Comparison of ENCODE assay signal across 11 mouse cellular contexts in the genomic region with DNA sequence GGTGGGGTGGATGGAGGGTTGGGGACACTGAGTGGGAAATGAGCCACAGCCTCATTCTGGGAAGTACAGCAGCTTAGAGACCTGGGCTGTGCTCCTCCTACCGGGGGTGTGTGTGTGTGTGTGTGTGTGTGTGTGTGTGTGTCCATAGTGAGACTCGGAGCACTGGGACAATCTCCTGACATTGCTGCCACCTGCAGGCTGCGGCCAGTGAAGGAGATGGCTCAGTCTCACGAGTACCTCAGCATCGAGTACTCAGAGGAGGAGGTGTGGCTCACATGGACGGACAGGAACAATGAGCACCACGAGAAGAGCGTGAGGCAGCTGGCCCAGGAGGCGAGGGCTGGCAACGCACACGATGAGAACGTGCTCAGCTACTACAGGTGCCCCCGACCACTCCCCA. TPM values are rescaled to one million over a fixed set of nuclear protein-coding genes. Genes with fewer than 3 reads are reported as not detected.
DNase-seq lines count a peak whose midpoint lies in the region; TF ChIP-seq lines count a peak whose summit lies in the region.
"Had no signal": no experiment of that assay in that cellular context is flagged by ENCODE, and none has a peak within 500 bp of the region (broad histone marks: within the 10 kb centered on the region; RNA-seq: fewer than 3 reads in every experiment).

No protein-coding gene starts in this region.

- H3K36me3 ChIP-seq in testis, adult 2 months (ENCODE audit: control insufficient read depth, insufficient read depth, low read length), result no peaks in the 10 kb centered on the region

- peak; percentile 51 to 60 for DNase-seq in cerebellum, adult 18-20 months
- DNase-seq in cerebellum, adult 11 months, result no peak
- DNase-seq in testis, postnatal 14 days (ENCODE audit: low spot score), result no peak
- peak; percentile 37 for DNase-seq in kidney, adult 18-20 months
- peak; percentile 65 for DNase-seq in lung, postnatal 36 days
- DNase-seq in thymus, postnatal 10 days (ENCODE audit: low spot score in 2 of 2), result no peak
- no peak for DNase-seq in spleen, adult 12 weeks (ENCODE audit: low spot score)

- H3K4me1 ChIP-seq in testis, adult 2 months (ENCODE audit: control insufficient read depth, insufficient read depth, low read length), result no peaks in the 10 kb centered on the region
- H3K4me1 ChIP-seq: embryonic facial prominence, embryonic 12.5 days; limb, embryonic 13.5 days; stomach, embryonic 15.5 days had no signal

- H3K27ac ChIP-seq in testis, adult 2 months (ENCODE audit: control insufficient read depth, insufficient read depth, low read depth, low read length), result no peak overlapping the region
- H3K27ac ChIP-seq: embryonic facial prominence, embryonic 12.5 days; limb, embryonic 13.5 days; stomach, embryonic 15.5 days had no signal

- TF ChIP-seq CTCF in testis, adult 2 months (IDR thresholded peaks at IDR 0.05; ENCODE audit: control insufficient read depth, insufficient read depth, insufficient replicate concordance, low read depth, low read length), result peak; percentile 40; the same call in 1 of the 2 replicates

- H3K27me3 ChIP-seq in testis, adult 2 months (ENCODE audit: control insufficient read depth, insufficient read depth, low read length), result no peaks in the 10 kb centered on the region
- H3K27me3 ChIP-seq: embryonic facial prominence, embryonic 12.5 days; limb, embryonic 13.5 days; stomach, embryonic 15.5 days had no signal

- no peak overlapping the region for H3K4me3 ChIP-seq in testis, adult 2 months (ENCODE audit: control insufficient read depth, low read depth, low read length)
- H3K4me3 ChIP-seq: embryonic facial prominence, embryonic 12.5 days; limb, embryonic 13.5 days; stomach, embryonic 15.5 days had no signal

- no peak; the same call in 1 of the 2 replicates for TF ChIP-seq POLR2A in testis, adult 2 months (IDR thresholded peaks at IDR 0.05; ENCODE audit: control insufficient read depth, low read depth, low read length)

RNA-seq across cellular contexts. Expression of a gene that starts 38.0 kb away (rescaled TPM):
- 1,024 and 1,028 TPM in 2 replicates for polyA plus RNA-seq in testis, adult 2 months (2012; rRNA removed)

RNA-seq across cellular contexts. Expression of a gene that starts 38.6 kb away (rescaled TPM):
- 32.7 and 34.2 TPM in 2 replicates for polyA plus RNA-seq in testis, adult 2 months (2012; rRNA removed)

Comparison
In these comparisons a context has a peak if more than half of its experiments do, and no peak if none do; other contexts are left out.
1. DNase-seq: peak in cerebellum, adult 18-20 months (2 of 2), kidney, adult 18-20 months (single experiment) and lung, postnatal 36 days (single experiment); none in cerebellum, adult 11 months (single experiment), testis, postnatal 14 days (single experiment), thymus, postnatal 10 days (0 of 2) and spleen, adult 12 weeks (single experiment).